Comparison of ENCODE assay signal across 8 mouse cellular contexts in the genomic region with DNA sequence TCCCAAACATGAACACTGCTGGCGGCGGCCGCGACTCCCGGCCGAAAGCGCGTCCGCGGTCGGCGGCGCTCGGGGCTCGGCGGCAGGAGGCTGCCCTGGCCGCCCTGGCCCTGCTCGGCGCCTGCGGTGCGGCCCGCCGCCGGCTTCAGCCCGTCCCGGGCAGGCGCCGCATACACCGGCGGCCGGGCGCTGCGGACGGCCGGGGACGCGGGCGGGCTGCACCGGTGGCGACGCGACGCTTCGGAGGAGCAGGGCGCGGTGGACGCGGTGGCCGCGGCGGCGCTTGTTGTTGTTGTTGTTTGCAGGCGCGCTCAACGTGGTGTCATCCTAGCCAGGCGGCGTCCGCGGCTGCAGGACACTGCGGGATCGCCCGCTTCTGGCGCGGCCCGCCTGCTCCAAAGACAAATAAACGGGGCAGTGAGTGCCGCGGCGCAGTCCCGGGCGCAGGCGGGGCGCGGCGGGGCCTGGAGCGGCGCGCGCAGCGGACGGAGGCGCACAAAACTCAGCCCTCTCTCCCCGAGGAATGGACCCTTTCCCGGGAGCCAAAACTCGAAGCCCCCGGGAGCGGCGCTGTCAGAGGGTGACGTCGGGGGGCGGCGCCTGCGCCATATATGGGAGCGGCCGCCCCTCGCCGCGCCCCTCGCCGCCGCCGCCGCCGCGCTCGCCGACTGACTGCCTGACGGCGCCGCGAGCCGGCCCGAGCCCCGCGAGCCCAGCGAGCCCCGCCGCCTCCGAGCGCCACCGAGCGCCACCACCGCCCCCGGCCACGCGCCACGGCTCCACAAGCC. TPM values are rescaled to one million over a fixed set of nuclear protein-coding genes. Genes with fewer than 3 reads are reported as not detected.
DNase-seq lines count a peak whose midpoint lies in the region; ATAC-seq and TF ChIP-seq lines count a peak whose summit lies in the region.

A gene (minus strand): TSS at position 542 of the 788 bp plus-strand sequence.

- H3K27ac ChIP-seq in cerebellum, adult 2 months (ENCODE audit: insufficient read depth, low read length): no peak within 1 kb of the TSS
- peak within 1 kb of the TSS; percentile 91 for H3K27ac ChIP-seq in brown adipose tissue, adult 24 weeks (replicated peaks; ENCODE audit: low read depth, low read length)
- no peak within 1 kb of the TSS; the same call in 1 of the 2 replicates for H3K27ac ChIP-seq in intestine, postnatal 0 days (ENCODE audit: low read depth, low read length)

- no peak for TF ChIP-seq POLR2A in cerebellum, adult 2 months (IDR thresholded peaks at IDR 0.05; ENCODE audit: borderline replicate concordance, insufficient read depth, low read length)
- TF ChIP-seq POLR2A in lung, adult 2 months (IDR thresholded peaks at IDR 0.05; ENCODE audit: borderline replicate concordance, extremely low read depth, low read depth, low read length): no peak

- WGBS in cerebellum, adult 2 months: under 1% methylated on average over 117 of the region's 127 CpGs
- WGBS in intestine, postnatal 0 days: under 1% methylated on average over 115 of the region's 127 CpGs
- WGBS in lung, adult 2 months: under 1% methylated on average over 127 of the region's 127 CpGs

- H3K4me2 ChIP-seq in intestine, postnatal 0 days (replicated peaks; ENCODE audit: low read depth): peak within 1 kb of the TSS; percentile 96

- H3K4me3 ChIP-seq in cerebellum, adult 2 months (replicated peaks; ENCODE audit: insufficient read depth, low read depth, low read length): peak within 1 kb of the TSS; percentile 4
- H3K4me3 ChIP-seq in brown adipose tissue, adult 24 weeks (ENCODE audit: insufficient read depth, low read depth, low read length): peak within 1 kb of the TSS; percentile 99
- peak within 1 kb of the TSS; percentile 65 for H3K4me3 ChIP-seq in intestine, postnatal 0 days (ENCODE audit: low read depth, low read length)
- H3K4me3 ChIP-seq in lung, adult 2 months (replicated peaks; ENCODE audit: extremely low read depth, low read depth, low read length): peak within 1 kb of the TSS; percentile 44

- peaks cover 34% of the 10 kb centered on the region; the same call in 1 of the 2 replicates for H3K27me3 ChIP-seq in cerebellum, adult 2 months (ENCODE audit: control insufficient read depth, insufficient read depth, low read length)
- H3K27me3 ChIP-seq in intestine, postnatal 0 days (replicated peaks; ENCODE audit: control insufficient read depth, insufficient read depth, low read length): peaks cover 97% of the 10 kb centered on the region

- peak in 1 of 2 experiments; percentile 28 for DNase-seq in cerebellum, adult 2 months
- no peak for DNase-seq in cerebellum, adult 11 months
- peak; percentile 71 for DNase-seq in lung, adult 2 months
- DNase-seq in ovary, postnatal 14 days (ENCODE audit: low spot score): peak; percentile 75
- peak; percentile 85 for DNase-seq in yolk sac, embryonic 10.5 days (ENCODE audit: low spot score)

- no peaks in the 10 kb centered on the region for H3K9me3 ChIP-seq in intestine, postnatal 0 days (ENCODE audit: control insufficient read depth)

- TF ChIP-seq CTCF in cerebellum, adult 2 months (IDR thresholded peaks at IDR 0.05; ENCODE audit: borderline replicate concordance, insufficient read depth, low read depth, low read length): no peak
- TF ChIP-seq CTCF in intestine, postnatal 0 days (IDR thresholded peaks at IDR 0.05; ENCODE audit: low read depth): no peak
- no peak for TF ChIP-seq CTCF in lung, adult 2 months (IDR thresholded peaks at IDR 0.05; ENCODE audit: insufficient read depth, low read length)

- peaks cover 5% of the 10 kb centered on the region; the same call in 1 of the 2 replicates for H3K4me1 ChIP-seq in cerebellum, adult 2 months (ENCODE audit: control insufficient read depth, insufficient read depth, low read length)
- H3K4me1 ChIP-seq in brown adipose tissue, adult 24 weeks (ENCODE audit: control insufficient read depth, insufficient read depth, insufficient read length, low read length): peaks cover 5% of the 10 kb centered on the region
- H3K4me1 ChIP-seq in intestine, postnatal 0 days (replicated peaks; ENCODE audit: control insufficient read depth, insufficient read depth, low read length): 0 out of 2 replicates have a peak, but pooled peaks cover 5% of the 10 kb centered on the region
- peaks cover 8% of the 10 kb centered on the region for H3K4me1 ChIP-seq in lung, adult 2 months (ENCODE audit: control insufficient read depth, insufficient read depth, low read length)

- peak; percentile 55 for ATAC-seq in granulocyte monocyte progenitor cell, adult 5-6 weeks (replicated peaks; ENCODE audit: poor library complexity, severe bottlenecking)
- ATAC-seq in intestine, postnatal 0 days: peak; percentile 59

- H3K9ac ChIP-seq in intestine, postnatal 0 days (ENCODE audit: low read depth, low read length): peak within 1 kb of the TSS; percentile 53

- H3K36me3 ChIP-seq in intestine, postnatal 0 days (ENCODE audit: control insufficient read depth, insufficient read depth): no peaks in the 10 kb centered on the region

RNA-seq across cellular contexts. Expression of the gene that starts here (rescaled TPM):
- polyA plus RNA-seq in cerebellum, adult 2 months (2012; rRNA removed): 9.1 and 9.4 TPM in 2 replicates
- polyA plus RNA-seq in brown adipose tissue, adult 24 weeks (2012; ENCODE audit: insufficient read depth, insufficient read length, missing spikeins): 28.5 and 35.3 TPM in 2 replicates
- 0.56 TPM in 1 of 2 replicates, not detected in the other for total RNA-seq in granulocyte monocyte progenitor cell, adult 5-6 weeks (2014; fragmentation: Nextera tagmentation)
- total RNA-seq in granulocyte monocyte progenitor cell, adult 5-6 weeks (2017): not detected in 2 replicates
- 0.31 and 0.41 TPM in 2 replicates for polyA plus RNA-seq in intestine, postnatal 0 days (2015; fragmentation: Nextera tagmentation; extraction: Ambion mirVana)
- polyA plus RNA-seq in lung, adult 2 months (2012; rRNA removed): 0.83 and 0.84 TPM in 2 replicates

Comparison
In these comparisons a context has a peak if more than half of its experiments do, and no peak if none do; other contexts are left out.
1. Peak in ATAC-seq in granulocyte monocyte progenitor cell, adult 5-6 weeks; RNA of the gene not detected or under 1 TPM.
2. Peak in ATAC-seq, H3K4me3 ChIP-seq, H3K9ac ChIP-seq and H3K4me2 ChIP-seq in intestine, postnatal 0 days; RNA of the gene not detected or under 1 TPM.
3. Peak in DNase-seq and H3K4me3 ChIP-seq in lung, adult 2 months; RNA of the gene not detected or under 1 TPM.
4. H3K4me3 ChIP-seq: peak in every context shown above with its lines; median percentile 99 in brown adipose tissue, adult 24 weeks; 65 in intestine, postnatal 0 days; 44 in lung, adult 2 months; 4 in cerebellum, adult 2 months.